ENCODE assay signal across 8 mouse cellular contexts in genomic region chr3:96600639-96601250, GRCm38 (mm10). TPM values are rescaled to one million over a fixed set of nuclear protein-coding genes. Genes with fewer than 3 reads are reported as not detected.
DNase-seq lines count a peak whose midpoint lies in the region; ATAC-seq and TF ChIP-seq lines count a peak whose summit lies in the region.

TSS of gene Lix1l (plus strand) at chr3:96601149.

- intact Hi-C loops in gastrocnemius, adult 2 months (cut with DNase I) = loop anchor here (2.0 kb wide), 1 partner anchor 28 kb away; the partner anchor contains the start of gene Rbm8a

- peak; percentile 99 for DNase-seq in ZHBTc4 (ENCODE audit: low read depth, low spot score)
- peak; percentile 71 to 85 for DNase-seq in cerebellum, postnatal 4 days (ENCODE audit: low spot score in 2 of 2)
- DNase-seq in gastrocnemius, adult 2 months = peak; percentile 96
- peak; percentile 80 to 94 for DNase-seq in left cerebral cortex, adult 8-10 months (ENCODE audit: low spot score in 2 of 2)
- DNase-seq in right cerebral cortex, adult 18-20 months = peak; percentile 96
- DNase-seq in urinary bladder, adult 2 months (ENCODE audit: low spot score) = peak; percentile 65

- H3K27ac ChIP-seq in gastrocnemius, adult 2 months = peak within 1 kb of the TSS; percentile 89
- H3K27ac ChIP-seq in hindbrain, embryonic 16.5 days (ENCODE audit: low read depth, low read length) = peak within 1 kb of the TSS; percentile 98

- H3K36me3 ChIP-seq in hindbrain, embryonic 16.5 days (ENCODE audit: control insufficient read depth, insufficient read depth, low read length) = no peaks in the 10 kb centered on the region

- H3K9ac ChIP-seq in hindbrain, embryonic 16.5 days (ENCODE audit: low read depth, low read length) = peak within 1 kb of the TSS; percentile 95

- peak within 1 kb of the TSS; percentile 90 for H3K4me3 ChIP-seq in gastrocnemius, adult 2 months
- H3K4me3 ChIP-seq in hindbrain, embryonic 16.5 days (ENCODE audit: low read length) = peak within 1 kb of the TSS; percentile 87

- peak; percentile 93 for ATAC-seq in hindbrain, embryonic 16.5 days
- ATAC-seq in megakaryocyte, adult 5-6 weeks (ENCODE audit: poor library complexity, severe bottlenecking) = peak; percentile 96

- H3K27me3 ChIP-seq in hindbrain, embryonic 16.5 days (replicated peaks; ENCODE audit: control insufficient read depth, insufficient read depth, low read length) = no peaks in the 10 kb centered on the region

- H3K9me3 ChIP-seq in hindbrain, embryonic 16.5 days (ENCODE audit: control insufficient read depth, low read length) = no peaks in the 10 kb centered on the region

- WGBS in hindbrain, embryonic 16.5 days = under 1% methylated on average over 22 of the region's 27 CpGs

- peaks cover 74% of the 10 kb centered on the region for H3K4me1 ChIP-seq in hindbrain, embryonic 16.5 days (ENCODE audit: control insufficient read depth, insufficient read depth, low read depth, low read length)

- TF ChIP-seq CTCF in gastrocnemius, adult 2 months (IDR thresholded peaks at IDR 0.05) = no peak

- H3K4me2 ChIP-seq in hindbrain, embryonic 16.5 days (ENCODE audit: low read length) = peak within 1 kb of the TSS; percentile 67

RNA-seq across cellular contexts. Expression of gene Lix1l, which starts in this region (rescaled TPM):
- total RNA-seq in gastrocnemius, adult 2 months (2021) = 1 to 10 TPM; 4.9 to 8.4 TPM
- 5.1 and 5.8 TPM in 2 replicates for polyA plus RNA-seq in hindbrain, embryonic 16.5 days (2015; fragmentation: Nextera tagmentation; extraction: Ambion mirVana)
- total RNA-seq in left cerebral cortex, adult 8-10 months (2022) = 10 to 100 TPM; 20.3 to 22.9 (median 21.9) TPM
- total RNA-seq in megakaryocyte, adult 5-6 weeks (2015) = 0.59 and 1.7 TPM in 2 replicates
- total RNA-seq in megakaryocyte, adult 5-6 weeks (2017) = 1.7 TPM in 2 replicates
- 57.6 and 66.0 TPM in 2 replicates for polyA plus RNA-seq in urinary bladder, adult 2 months (2012; rRNA removed)

Comparison
In these comparisons a context has a peak if more than half of its experiments do, and no peak if none do; other contexts are left out.
1. Peak in every context shown above with its lines: DNase-seq, ATAC-seq, H3K4me3 ChIP-seq and H3K27ac ChIP-seq.